Mouse (Mus musculus) granulocyte monocyte progenitor cell, adult 5-6 weeks (primary cell): Measurements from ENCODE around the gene Gm12166. TPM values are rescaled to one million over a fixed set of nuclear protein-coding genes. Genes with fewer than 3 reads are reported as not detected.

ENCODE experiments used
- ATAC-seq: replicated peaks from 2 replicates; pipeline ENCODE4 v1.8.0; 2016; ENCODE audit warnings: mild to moderate bottlenecking, moderate TSS enrichment, inconsistent platforms; ENCODE audit not compliant: poor library complexity, severe bottlenecking
- total RNA-seq, 2 experiments: library from RNA; stranded (forward) in 1 of 2; stranded (reverse) in 1 of 2; fragments of 200-712, 200-1000 nt in 1 of 2; fragments of >200 nt in 1 of 2; fragmentation: Nextera tagmentation in 1 of 2; gene quantifications; 2 replicates each; pipeline ENCODE4 v1.2.3; 2014 to 2017

The Gm12166 gene
- total RNA-seq, 2 experiments from 2014 or later = 11.9 to 20.7 TPM

GRCm38 (mm10) chr11:46073850-46074688, 21.9 kb upstream of the Gm12166 start:
- ATAC-seq = no peak

GRCm38 (mm10) chr11:46073061-46073849, 21.1 kb upstream of the Gm12166 start:
- no peak for ATAC-seq

GRCm38 (mm10) chr11:46072466-46073060, 20.4 kb upstream of the Gm12166 start:
- ATAC-seq = no peak

GRCm38 (mm10) chr11:46070789-46071188, 18.7 kb upstream of the Gm12166 start:
- no peak for ATAC-seq

- no peak for ATAC-seq
Observed at GRCm38 (mm10) chr11:46070161-46070560, 18.0 kb upstream of the Gm12166 start.

- no peak for ATAC-seq
Observed at GRCm38 (mm10) chr11:46069408-46070003, 17.4 kb upstream of the Gm12166 start.

GRCm38 (mm10) chr11:46068756-46069407, 16.8 kb upstream of the Gm12166 start:
- ATAC-seq = no peak

- ATAC-seq = no peak
Observed at GRCm38 (mm10) chr11:46067371-46068060, 15.4 kb upstream of the Gm12166 start.

- ATAC-seq = no peak
Observed at GRCm38 (mm10) chr11:46065201-46066011, 13.3 kb upstream of the Gm12166 start.

- no peak for ATAC-seq
Observed at GRCm38 (mm10) chr11:46064767-46065166, 12.6 kb upstream of the Gm12166 start.

GRCm38 (mm10) chr11:46062993-46063731, 11.0 kb upstream of the Gm12166 start:
- peak; percentile 53 for ATAC-seq

- no peak for ATAC-seq
Observed at GRCm38 (mm10) chr11:46062569-46062968, 10.4 kb upstream of the Gm12166 start.

GRCm38 (mm10) chr11:46061776-46062445, 9.8 kb upstream of the Gm12166 start:
- peak; percentile 79 for ATAC-seq

- no peak for ATAC-seq
Observed at GRCm38 (mm10) chr11:46060651-46061020, 8.5 kb upstream of the Gm12166 start.

GRCm38 (mm10) chr11:46059887-46060650, 7.9 kb upstream of the Gm12166 start:
- ATAC-seq = no peak

GRCm38 (mm10) chr11:46058916-46059315, 6.8 kb upstream of the Gm12166 start:
- ATAC-seq = no peak

GRCm38 (mm10) chr11:46058011-46058410, 5.9 kb upstream of the Gm12166 start:
- ATAC-seq = no peak
